Mouse (Mus musculus) granulocyte monocyte progenitor cell, adult 5-6 weeks (primary cell): ENCODE measurements around the gene Dhx8. TPM values are rescaled to one million over a fixed set of nuclear protein-coding genes. Genes with fewer than 3 reads are reported as not detected.

ENCODE experiments used
- ATAC-seq: replicated peaks from 2 replicates; pipeline ENCODE4 v1.8.0; 2016; ENCODE audit warnings: mild to moderate bottlenecking, moderate TSS enrichment, inconsistent platforms; ENCODE audit not compliant: poor library complexity, severe bottlenecking
- total RNA-seq, 2 experiments: library from RNA; stranded (forward) in 1 of 2; stranded (reverse) in 1 of 2; fragments of 200-712, 200-1000 nt in 1 of 2; fragments of >200 nt in 1 of 2; fragmentation: Nextera tagmentation in 1 of 2; gene quantifications; 2 replicates each; pipeline ENCODE4 v1.2.3; 2014 to 2017

Dhx8 gene
- total RNA-seq, 2 experiments from 2014 or later = 35.2 to 38.3 TPM

DNA sequence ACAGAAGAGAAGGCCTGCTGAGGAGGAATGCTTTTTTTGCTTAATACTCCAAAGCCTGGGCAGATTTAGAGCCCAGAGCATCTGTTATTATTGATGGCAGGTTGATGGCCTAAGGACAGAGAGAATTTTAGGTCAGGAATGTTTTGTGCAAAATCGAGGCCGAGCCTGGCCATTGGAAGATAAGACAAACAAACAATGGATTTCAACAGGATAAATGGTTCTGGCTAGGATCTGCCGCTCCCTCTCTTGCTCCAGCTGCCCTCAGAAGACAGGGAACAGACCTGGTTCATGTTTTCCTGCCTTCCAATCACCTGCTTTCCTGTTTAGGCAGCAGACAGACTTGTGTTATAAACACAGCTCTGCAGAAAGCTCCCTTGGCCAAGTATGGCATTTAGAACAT, 3.4 kb upstream of the Dhx8 start:
- ATAC-seq = no peak

DNA sequence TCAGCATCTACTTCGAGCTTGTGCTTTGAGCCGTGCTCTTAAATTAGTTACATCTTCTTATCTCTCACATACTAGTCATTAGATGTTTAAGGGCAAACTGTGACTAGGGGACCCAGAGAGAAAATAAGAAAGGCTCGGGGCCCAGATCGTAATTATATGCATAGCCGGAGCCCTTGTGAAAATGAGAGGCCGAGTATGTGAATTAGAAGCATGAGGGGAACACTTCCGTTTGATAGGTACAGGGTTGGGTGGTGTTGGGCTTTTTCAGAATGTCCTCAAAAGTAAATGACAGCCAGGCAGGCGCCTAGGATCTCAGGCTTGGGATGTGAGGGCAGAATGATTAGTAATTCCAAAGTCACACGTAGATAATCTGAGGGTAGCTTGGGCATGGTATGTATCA, 877 bp downstream of the Dhx8 start:
- ATAC-seq = no peak

DNA sequence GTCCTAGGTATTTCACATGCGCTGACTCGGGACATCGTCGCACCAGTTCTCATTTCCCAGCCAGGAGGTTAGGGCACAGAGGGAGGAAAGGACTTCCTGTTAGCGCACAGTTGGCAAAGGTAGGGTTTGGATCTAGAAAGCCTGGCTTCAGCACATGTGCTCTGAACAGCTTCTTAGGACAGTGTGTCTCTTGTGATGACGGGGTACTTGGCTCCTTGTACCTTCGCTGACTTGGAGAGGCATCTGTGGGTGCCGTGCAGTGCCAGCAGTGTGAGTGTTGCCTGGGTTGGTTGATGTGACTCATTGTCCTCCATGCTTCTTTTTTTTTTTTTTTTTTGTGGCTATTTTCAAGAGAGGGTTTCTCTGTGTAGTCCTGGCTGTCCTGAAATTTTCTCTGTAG, 23.9 kb downstream of the Dhx8 start:
- no peak for ATAC-seq

DNA sequence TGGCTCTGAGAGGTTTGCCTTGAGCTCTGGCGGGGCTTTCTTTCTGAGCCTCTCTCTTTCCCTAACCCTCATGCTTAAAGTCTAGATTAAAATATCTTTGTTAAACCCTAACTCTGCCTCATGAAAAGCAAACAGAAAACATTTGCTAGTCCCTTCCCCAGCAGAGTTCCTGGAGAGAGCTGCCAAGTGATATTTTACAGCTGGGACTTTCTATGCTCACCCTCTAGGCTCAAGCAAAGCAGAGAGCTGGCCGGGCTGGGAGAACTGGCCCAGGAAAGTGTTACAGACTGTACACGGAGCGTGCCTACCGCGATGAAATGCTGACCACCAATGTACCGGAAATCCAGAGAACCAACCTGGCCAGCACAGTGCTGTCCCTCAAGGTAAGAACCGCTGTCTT, 24.6 kb downstream of the Dhx8 start:
- ATAC-seq = no peak

DNA sequence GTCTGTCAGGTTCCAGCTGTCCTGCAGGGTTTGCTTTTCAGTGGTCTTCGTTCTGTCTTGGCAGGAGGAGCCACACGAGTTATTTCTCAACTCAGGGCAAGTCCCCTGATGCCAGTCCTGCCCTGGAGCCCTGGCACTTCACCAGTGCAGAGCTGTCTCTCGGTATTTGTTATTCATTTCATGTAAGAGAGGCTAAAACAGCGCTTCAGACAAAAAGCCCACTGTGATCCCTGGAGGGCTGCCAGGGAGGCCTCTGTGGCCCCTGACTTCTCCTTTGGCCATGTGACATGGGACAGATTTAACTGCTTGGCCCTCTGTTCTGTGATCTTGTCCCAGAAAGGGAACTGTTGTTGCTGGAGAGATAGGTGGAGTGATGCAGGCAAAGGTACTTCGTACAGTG, 25.7 kb downstream of the Dhx8 start:
- ATAC-seq = no peak

DNA sequence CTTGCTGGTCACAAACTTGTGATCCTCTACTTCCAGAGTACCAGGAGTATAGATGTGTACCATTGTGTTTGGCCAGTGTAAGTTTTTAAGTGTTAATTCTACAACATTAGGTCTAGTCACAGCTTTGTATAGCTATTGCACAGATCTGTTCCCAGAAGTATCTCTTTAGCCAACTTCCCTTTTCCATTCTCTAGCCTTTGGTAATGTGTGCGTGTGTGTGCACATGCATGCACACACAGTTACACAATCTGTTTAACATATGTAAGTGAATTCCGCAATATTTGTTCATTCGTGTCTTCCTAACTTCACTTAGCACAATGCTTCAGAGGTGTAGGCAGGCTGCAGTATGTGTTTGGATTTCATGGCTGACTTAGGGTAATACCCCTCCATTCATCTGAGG, 26.8 kb downstream of the Dhx8 start:
- ATAC-seq = peak; percentile 85

DNA sequence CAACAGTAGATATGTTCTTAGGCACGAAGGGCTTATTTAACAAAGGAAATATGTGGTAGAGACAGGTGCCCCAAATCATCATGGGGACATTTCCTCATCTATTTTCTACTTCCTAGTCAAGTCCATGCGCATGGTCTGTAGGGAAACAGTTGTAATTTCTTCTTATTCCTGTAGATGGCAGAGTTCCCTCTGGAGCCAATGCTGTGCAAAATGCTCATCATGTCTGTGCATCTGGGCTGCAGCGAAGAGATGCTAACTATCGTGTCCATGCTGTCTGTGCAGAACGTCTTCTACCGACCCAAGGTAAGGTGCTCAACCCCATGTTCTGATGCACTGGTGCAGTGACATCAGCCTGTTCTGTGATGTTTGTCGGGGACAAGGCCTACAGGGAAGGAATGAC, 31.0 kb downstream of the Dhx8 start:
- peak; percentile 73 for ATAC-seq

DNA sequence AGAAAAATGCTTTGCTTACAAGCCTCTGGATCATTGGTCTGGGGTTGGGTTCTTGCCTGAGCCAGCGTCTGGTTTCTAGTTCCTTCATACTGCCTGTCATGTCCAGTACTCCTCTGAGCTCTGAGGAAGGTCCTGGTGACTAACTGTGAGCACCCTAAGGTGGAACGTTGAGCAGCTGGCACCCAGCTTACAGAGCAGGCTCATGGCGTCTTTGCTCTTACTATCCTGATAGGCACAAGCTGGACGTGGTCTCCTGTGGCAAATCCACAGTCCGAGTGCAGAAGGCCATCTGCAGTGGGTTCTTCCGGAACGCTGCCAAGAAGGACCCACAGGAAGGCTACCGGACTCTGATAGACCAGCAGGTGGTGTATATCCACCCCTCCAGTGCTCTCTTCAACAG, 31.8 kb downstream of the Dhx8 start:
- ATAC-seq = no peak

DNA sequence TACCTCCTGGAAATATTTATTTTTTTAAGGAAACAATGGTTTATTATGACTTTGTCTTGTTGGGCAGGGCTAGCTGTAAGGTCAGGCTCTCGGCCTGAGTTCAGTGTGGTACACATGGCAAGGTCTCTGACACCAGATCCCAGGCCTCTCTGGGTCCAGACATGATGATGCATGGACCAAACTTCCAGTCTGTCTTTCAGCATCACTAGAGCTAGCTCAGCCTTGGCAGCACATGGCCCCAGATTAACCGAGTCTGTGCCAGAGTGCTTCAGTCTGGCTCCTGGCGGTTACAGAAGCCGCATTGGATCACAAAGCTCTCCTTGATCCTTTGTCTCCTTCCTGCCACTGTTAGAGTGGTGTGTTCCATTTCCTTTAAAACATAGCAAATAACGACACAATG, 34.6 kb downstream of the Dhx8 start:
- ATAC-seq = no peak

DNA sequence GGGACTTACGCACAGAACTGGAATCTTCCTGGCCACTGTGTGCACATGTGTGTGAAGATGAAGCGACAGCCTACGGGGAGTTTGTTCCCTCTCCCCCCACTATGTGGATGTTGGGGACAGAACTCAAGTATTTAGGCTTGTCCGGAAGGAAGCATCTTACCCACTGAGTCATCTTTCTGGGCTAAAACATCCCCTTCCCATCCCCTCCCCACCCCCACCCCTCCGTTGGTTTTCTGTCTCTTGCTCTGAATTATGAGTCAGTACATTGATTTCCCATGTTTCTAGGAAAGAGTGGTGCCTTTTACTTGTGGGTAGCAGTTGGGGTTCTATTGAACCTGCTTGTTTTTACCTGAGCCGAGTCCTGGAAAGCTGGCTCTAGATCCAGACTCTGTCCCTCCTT, 36.0 kb downstream of the Dhx8 start:
- no peak for ATAC-seq

DNA sequence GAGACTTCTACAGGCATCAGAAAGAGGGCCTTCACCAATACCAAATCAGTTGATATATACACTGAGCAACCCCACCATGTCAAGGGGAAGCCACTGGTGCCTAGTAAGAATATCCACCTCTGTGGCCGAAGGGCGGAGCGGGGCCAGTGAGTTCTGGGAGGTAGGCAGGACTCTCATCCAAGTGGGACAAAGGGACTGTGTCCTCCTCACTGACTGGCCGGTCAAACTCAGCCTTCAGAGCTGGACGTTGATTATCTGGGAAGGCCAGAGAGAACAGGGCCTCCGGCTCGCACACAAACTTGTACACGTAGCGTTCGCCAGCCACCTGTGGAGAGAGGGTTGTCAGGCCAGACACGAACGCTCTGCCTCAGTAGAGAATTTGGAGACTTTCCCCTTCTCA, 37.5 kb downstream of the Dhx8 start:
- no peak for ATAC-seq

DNA sequence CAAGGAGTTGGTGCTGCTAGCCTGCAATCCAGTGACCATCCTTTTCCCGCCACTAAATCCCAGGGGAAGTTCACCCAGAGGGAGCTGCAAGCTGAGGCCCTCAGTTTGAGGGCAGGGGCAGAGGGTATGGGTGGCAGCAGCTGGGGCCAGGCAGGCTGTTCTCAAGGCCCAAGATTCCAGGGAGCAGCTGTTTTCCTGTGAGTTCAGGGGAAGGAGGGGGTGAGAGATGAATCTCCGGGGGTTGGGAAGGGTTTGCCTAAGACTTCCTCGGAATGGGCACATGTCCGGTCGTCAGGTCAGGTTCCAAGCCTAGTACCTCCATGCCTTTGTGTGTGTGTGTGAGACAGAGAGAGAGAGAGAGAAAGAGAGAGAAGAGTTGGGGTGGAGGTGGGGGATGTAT, 39.3 kb downstream of the Dhx8 start:
- no peak for ATAC-seq

DNA sequence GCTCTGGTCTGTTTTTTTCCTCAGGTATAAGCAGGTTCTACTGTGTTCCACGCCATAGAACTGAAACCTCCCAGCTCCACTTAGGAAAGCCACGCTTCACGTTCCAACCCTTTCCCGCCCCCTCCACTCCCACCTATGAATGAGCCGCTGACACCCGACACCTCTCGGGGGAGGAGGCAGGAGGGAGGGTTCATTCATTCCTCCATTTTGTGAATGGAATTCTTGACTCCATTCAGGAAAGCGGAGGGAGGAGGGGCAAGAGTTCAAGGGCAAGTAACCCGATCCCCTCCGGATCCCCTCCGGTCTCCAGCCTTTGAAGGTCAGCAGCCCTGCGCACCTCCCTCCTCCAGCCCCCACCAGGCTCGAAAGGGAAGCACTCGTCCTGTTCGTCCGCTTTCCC, 39.7 kb downstream of the Dhx8 start:
- 0 out of 2 replicates have a peak, but pooled peaks have one; percentile 23 for ATAC-seq

DNA sequence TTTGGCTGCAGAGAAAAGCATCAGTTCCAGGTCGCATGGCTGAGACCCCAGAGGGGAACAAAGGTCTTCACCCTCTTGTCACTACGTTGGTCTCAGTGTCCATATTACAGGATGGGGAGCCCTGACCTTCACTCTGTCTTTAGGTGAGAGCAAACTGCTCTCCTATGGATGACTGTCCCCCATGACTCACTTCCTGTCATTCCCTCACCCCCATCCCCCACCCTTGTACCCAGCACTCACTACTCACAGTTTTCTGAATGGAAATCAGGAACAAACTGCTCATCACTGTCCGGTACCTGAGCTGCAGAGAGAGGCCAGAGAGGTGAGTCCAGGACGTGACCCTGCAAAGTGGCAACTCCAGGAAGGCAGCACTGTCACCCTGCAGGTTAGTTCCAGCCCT, 44.1 kb downstream of the Dhx8 start:
- ATAC-seq = no peak

DNA sequence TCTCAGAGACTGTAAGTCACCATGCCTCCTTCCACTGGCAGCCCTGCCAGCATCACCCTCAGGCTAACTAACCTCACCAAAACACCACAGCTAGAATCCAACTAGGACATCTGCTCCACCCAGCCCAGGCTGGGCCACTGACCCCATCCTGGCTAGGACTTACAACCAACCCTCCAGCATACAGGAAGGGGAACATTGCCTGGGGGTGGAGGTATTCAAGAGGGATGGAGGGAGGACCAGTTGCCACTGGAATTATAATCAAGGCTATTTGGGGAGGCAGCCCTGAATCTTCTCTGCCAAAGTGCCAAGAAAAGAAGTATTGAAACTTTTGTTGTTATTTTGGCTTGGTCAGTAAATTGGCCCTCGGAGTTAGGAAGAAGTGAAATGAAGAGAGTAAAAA, 50.4 kb downstream of the Dhx8 start:
- ATAC-seq = no peak

DNA sequence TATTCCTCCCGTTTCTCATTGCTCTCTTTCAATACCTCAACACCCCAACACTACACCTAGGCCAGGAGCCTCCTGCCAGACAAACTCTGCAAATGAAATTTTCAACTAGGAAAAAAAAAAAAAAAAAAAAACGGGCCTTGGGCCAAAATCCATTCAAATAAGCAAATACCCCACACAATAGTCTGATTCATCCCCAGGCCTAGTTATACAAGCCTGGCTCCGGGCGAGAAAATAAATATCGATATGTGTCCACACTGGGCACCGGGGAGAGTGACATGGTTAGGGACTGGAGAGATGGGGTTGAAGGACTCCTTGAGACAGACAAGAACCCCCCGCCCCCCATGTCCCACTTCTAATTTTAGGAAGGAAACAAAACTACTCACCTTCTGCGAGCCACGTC, 50.9 kb downstream of the Dhx8 start:
- no peak for ATAC-seq

DNA sequence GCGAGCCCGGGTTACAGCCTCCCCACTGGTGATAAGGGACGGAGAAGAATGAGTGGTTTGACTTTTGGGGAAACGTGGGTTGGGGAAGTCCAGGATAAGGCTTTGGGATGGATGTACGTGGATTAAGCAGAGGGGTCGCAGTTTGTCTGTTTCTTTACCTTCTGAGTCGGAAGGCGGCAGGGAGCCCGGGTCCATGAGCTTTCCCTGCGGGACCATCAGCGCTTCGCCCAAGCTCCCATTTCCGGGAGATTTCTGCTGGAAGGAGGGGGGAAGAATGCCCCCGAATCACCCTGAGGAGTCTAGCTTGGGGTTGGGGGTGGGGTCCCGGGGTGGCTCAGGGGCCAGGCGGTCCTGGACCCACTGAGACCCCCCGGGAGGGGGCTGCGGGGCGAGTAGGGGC, 51.4 kb downstream of the Dhx8 start:
- no peak for ATAC-seq

DNA sequence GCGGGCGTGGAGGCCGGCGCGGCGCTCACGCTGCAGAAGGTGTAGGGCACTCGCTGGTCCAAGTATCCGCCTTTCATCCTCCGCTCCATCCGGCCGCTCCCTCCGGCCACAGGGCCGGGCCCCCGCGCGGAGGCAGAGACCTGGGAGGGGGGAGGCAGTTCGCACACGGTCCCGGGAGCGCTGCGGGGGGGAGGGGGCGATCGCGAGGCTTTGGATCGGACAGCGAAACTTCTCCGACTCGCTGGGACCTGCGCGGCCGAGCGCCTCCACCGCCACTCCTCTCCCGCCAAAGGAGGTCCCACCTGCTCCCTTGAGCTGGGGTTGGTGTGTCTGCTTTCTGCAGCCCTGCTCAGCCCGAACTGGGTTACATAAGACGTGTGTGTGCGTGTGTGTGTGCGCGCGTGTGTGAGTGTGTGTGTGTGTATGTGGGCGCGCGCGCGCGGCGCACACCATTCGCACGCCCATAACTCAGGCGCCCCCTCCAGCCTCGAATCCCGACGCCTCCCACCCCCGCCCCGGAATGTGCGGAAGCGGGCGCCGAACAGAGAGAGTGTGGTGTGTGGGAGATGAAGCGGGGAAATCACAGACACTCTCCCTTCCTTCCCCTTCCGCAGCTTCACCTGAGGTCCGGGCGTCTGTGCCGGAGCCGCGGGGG, 51.9 kb downstream of the Dhx8 start:
- peak; percentile 0 for ATAC-seq

DNA sequence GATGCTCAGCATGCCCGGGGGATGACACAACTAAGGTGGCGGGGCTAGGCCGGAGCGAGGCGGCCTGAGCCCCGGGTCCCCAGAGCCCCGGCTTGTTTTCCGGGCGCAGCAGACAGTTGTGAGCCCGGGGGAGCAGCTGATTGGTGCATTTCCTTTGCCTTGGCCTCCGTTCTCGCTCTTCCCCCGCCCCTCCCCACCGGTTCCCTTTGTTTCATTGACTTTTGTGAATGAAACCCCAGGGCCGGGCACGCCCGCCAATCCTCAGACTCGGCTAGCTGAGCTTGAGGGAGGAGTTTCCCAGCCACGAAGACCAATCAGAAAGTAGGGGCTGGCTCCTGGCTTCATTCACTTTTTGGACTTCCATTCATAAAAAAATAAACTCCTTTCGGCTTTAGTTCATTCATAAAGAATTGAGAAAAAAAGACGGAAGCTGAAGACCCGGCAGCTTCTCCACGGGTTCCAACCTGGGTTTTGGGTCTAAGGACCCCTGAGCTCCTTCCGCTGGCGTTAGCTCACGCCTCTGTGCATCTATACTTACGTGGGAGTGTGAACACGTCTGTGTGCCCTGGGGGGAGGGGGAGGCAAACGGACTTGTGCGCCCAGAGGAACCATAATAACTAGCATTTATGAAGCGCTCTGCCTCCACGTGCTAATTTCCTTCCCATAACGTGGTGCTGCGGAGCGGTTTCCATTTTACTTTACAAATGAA, 52.6 kb downstream of the Dhx8 start, which contains the start of gene Etv4:
Etv4 (minus strand) TSS at position 229 of the 709 bp plus-strand sequence.
- peak; percentile 87 for ATAC-seq

DNA sequence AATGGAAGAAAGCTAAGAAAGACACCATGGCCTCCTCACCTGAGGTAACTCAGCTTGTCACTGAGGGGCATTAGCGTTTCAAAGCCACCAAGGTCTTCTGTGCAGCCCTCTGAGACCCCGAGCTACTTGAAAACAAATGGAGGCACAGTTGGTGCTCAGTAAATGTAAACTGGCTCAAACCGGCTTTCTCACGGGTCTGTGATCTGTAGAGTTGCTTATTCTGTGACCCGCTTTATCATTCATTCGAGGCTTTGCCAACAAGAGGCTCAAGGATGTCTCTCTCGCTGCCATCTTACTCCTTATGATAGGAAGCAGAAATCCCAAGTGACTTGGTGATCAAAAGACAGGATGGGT, 53.1 kb downstream of the Dhx8 start:
- ATAC-seq = no peak

DNA sequence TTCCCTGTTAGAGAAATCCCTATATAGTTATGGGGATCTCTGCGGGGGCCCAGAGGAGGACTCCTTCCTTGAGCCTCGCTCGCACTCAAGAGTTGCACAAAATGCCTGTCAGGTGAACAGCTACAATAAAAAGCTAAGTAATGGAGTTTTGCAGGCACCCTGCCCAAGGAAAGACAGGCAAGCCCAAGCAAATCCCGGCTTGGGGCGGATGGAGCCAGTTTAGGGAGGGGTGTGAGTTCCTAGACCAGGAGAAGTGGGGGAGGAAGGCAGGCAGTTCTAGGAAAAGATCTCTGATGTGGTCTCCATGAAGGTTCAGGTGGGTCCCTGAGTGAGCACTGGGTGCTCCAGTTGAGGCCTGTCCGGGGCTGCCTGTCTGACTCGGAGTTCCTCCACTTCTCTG, 53.9 kb downstream of the Dhx8 start:
- ATAC-seq = no peak

DNA sequence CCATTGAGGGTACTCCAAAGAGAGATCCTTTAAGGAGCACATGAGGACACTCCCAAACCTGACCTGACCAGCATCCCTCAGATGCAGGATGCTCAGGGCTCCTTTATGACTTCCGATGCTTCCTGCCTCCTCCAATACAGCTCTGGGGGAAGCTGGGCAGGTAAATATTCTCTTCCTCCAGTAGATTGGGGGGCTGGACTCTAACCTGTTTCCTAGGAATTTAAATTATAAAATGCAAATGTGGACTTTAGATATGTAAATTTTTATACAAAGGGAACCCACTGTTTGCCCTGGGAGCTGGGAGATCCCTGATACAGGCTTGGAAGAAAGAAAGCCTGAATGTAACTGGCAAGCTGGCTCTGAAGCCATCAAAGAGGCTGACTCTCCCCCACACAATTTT, 54.7 kb downstream of the Dhx8 start:
- ATAC-seq = no peak
